Mouse (Mus musculus): ENCODE measurements around the gene Wdr4.

The Wdr4 gene

GRCm38 (mm10) chr17:31445061-31445731 lies 74.6 kb downstream of the Wdr4 start:
- no peak for DNase-seq (ENCODE audit: low spot score)

Data from T-cell, adult 2 months (primary cell).